Comparison of ENCODE assay signal across 20 mouse cellular contexts in the genomic region with DNA sequence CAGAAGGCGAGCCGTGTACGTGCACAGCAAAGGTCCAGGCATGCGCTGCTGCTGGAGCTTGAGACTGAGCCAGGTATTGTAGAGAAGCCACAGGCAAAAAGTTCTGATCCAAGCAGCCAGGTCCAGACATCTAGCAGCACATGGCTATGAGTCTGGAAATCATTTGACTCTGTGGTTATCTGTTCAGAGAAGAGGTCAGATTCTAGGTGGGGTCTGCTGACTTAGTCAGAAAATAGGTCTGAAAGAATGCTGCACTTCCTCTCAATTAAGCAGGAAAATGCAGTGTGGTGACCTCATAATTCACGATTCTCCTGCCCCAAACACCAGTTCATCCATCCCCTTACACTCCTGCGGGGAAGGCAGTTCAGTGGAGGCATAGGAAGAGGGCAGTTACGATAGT. TPM values are rescaled to one million over a fixed set of nuclear protein-coding genes. Genes with fewer than 3 reads are reported as not detected.
DNase-seq lines count a peak whose midpoint lies in the region; ATAC-seq and TF ChIP-seq lines count a peak whose summit lies in the region.
"Had no signal": no experiment of that assay in that cellular context is flagged by ENCODE, and none has a peak within 500 bp of the region (broad histone marks: within the 10 kb centered on the region; RNA-seq: fewer than 3 reads in every experiment).

No protein-coding gene starts in this region.

- peaks cover 10% of the 10 kb centered on the region; the same call in 1 of the 2 replicates for H3K4me1 ChIP-seq in limb, embryonic 12.5 days (replicated peaks)
- H3K4me1 ChIP-seq in limb, embryonic 10.5 days = peaks cover 16% of the 10 kb centered on the region
- H3K4me1 ChIP-seq in embryonic fibroblast, embryonic 13.5 days (ENCODE audit: control insufficient read depth, insufficient read depth, low read length) = peaks cover 30% of the 10 kb centered on the region

- DNase-seq in gastrocnemius, adult 2 months = no peak
- no peak for DNase-seq in gastrocnemius, postnatal 36 days
- no peak for DNase-seq in limb, embryonic 10.5 days (ENCODE audit: low spot score)
- DNase-seq in urinary bladder, postnatal 36 days (ENCODE audit: low spot score in 2 of 2) = no peak
- no peak for DNase-seq in layer of hippocampus, postnatal 25 days (ENCODE audit: extremely low spot score in 1 of 2, low spot score in 1 of 2)
- DNase-seq: adrenal gland, adult 8-10 months; cerebellum, adult 11-12 months; cerebellum, postnatal 10 days; heart, postnatal 4 days; kidney, postnatal 10 days; lung, adult 18-20 months; lung, postnatal 10 days had no signal

- no peak overlapping the region for H3K9ac ChIP-seq in limb, embryonic 12.5 days (replicated peaks)
- H3K9ac ChIP-seq: embryonic facial prominence, embryonic 13.5 days; heart, embryonic 15.5 days; hindbrain, embryonic 14.5 days had no signal

- no peak overlapping the region for H3K27ac ChIP-seq in gastrocnemius, adult 2 months
- H3K27ac ChIP-seq in limb, embryonic 12.5 days = peak overlapping the region; percentile 50; the same call in 1 of the 2 replicates
- H3K27ac ChIP-seq in limb, embryonic 10.5 days = no peak overlapping the region
- H3K27ac ChIP-seq in embryonic fibroblast, embryonic 13.5 days (ENCODE audit: insufficient read depth, low read length) = peak overlapping the region; percentile 79
- H3K27ac ChIP-seq: embryonic facial prominence, embryonic 13.5 days; heart, embryonic 15.5 days; hindbrain, embryonic 14.5 days had no signal

- peak overlapping the region; percentile 33; the same call in 1 of the 2 replicates for H3K4me3 ChIP-seq in gastrocnemius, adult 2 months
- no peak overlapping the region for H3K4me3 ChIP-seq in limb, embryonic 12.5 days (replicated peaks)
- H3K4me3 ChIP-seq in limb, embryonic 10.5 days = no peak overlapping the region
- H3K4me3 ChIP-seq in embryonic fibroblast, embryonic 13.5 days (ENCODE audit: insufficient read depth, low read length) = no peak overlapping the region
- H3K4me3 ChIP-seq in myocyte = peak overlapping the region; percentile 5
- H3K4me3 ChIP-seq: embryonic facial prominence, embryonic 13.5 days; heart, embryonic 15.5 days had no signal

- H3K36me3 ChIP-seq in limb, embryonic 12.5 days = no peaks in the 10 kb centered on the region
- H3K36me3 ChIP-seq in limb, embryonic 10.5 days = no peaks in the 10 kb centered on the region
- no peaks in the 10 kb centered on the region for H3K36me3 ChIP-seq in myocyte (ENCODE audit: control insufficient read depth, insufficient read depth)
- H3K36me3 ChIP-seq: embryonic facial prominence, embryonic 13.5 days; G1E; heart, embryonic 15.5 days had no signal

- no peaks in the 10 kb centered on the region for H3K9me3 ChIP-seq in limb, embryonic 12.5 days
- no peaks in the 10 kb centered on the region for H3K9me3 ChIP-seq in limb, embryonic 10.5 days (replicated peaks)
- H3K9me3 ChIP-seq: embryonic facial prominence, embryonic 13.5 days; G1E; heart, embryonic 15.5 days had no signal

- H3ac ChIP-seq in myocyte (ENCODE audit: control insufficient read depth, insufficient read length) = no peak overlapping the region

- no peaks in the 10 kb centered on the region for H3K79me2 ChIP-seq in myocyte (ENCODE audit: control insufficient read depth, insufficient read depth)

- no peak for TF ChIP-seq CTCF in gastrocnemius, adult 2 months (IDR thresholded peaks at IDR 0.05)
- TF ChIP-seq CTCF in embryonic fibroblast, embryonic 13.5 days (IDR thresholded peaks at IDR 0.05; ENCODE audit: borderline replicate concordance, insufficient read depth, low read length) = no peak

- 59% methylated on average over 7 of the region's 7 CpGs for WGBS in limb, embryonic 12.5 days
- WGBS in limb, embryonic 10.5 days = 76% methylated on average over 7 of the region's 7 CpGs

- TF ChIP-seq POLR2A in embryonic fibroblast, embryonic 13.5 days (IDR thresholded peaks at IDR 0.05; ENCODE audit: low read depth, low read length) = no peak
- no peak for TF ChIP-seq POLR2A in myocyte (IDR thresholded peaks at IDR 0.05; ENCODE audit: insufficient read length, low read depth)

- ATAC-seq in limb, embryonic 12.5 days (ENCODE audit: insufficient number of reproducible peaks, insufficient read depth, low FRiP score, low TSS enrichment, low read depth) = no peak

- intact Hi-C loops in gastrocnemius, adult 2 months (cut with DNase I) = no loop called here
- intact Hi-C loops in gastrocnemius, postnatal 36 days (cut with DNase I) = no loop called here

- H3K27me3 ChIP-seq in limb, embryonic 12.5 days = no peaks in the 10 kb centered on the region
- H3K27me3 ChIP-seq in limb, embryonic 10.5 days (ENCODE audit: low read depth, poor library complexity, severe bottlenecking) = no peaks in the 10 kb centered on the region
- no peaks in the 10 kb centered on the region for H3K27me3 ChIP-seq in myocyte (ENCODE audit: control insufficient read depth, insufficient read depth, insufficient read length)
- H3K27me3 ChIP-seq: embryonic facial prominence, embryonic 13.5 days; heart, embryonic 15.5 days had no signal

- H3K4me2 ChIP-seq in limb, embryonic 12.5 days = no peak overlapping the region
- peak overlapping the region; percentile 91 for H3K4me2 ChIP-seq in myocyte (ENCODE audit: low read depth)
- H3K4me2 ChIP-seq: embryonic facial prominence, embryonic 13.5 days; heart, embryonic 15.5 days; hindbrain, embryonic 14.5 days; midbrain, embryonic 11.5 days had no signal

TF ChIP-seq in myocyte, 11 proteins besides CTCF, POLR2A, EP300 and RAD21:
- TF ChIP-seq E2F4 (IDR thresholded peaks at IDR 0.05; ENCODE audit: insufficient read depth) = no peak
- no peak for TF ChIP-seq MYOG (IDR thresholded peaks at IDR 0.05; ENCODE audit: control insufficient read depth in 1 of 3, insufficient read depth in 1 of 3, insufficient read length in 2 of 3, low read depth in 2 of 3)
- no peak for TF ChIP-seq SRF (IDR thresholded peaks at IDR 0.05; ENCODE audit: control insufficient read depth, insufficient read length, low read depth)
- no peak for TF ChIP-seq REST (IDR thresholded peaks at IDR 0.05; ENCODE audit: insufficient read depth, insufficient read length)
- TF ChIP-seq TCF3 (IDR thresholded peaks at IDR 0.05; ENCODE audit: insufficient read length, low read depth) = no peak
- TF ChIP-seq POLR2AphosphoS2 (IDR thresholded peaks at IDR 0.05; ENCODE audit: insufficient read length, low read depth) = no peak
- no peak for TF ChIP-seq TCF12 (IDR thresholded peaks at IDR 0.05; ENCODE audit: insufficient read depth, poor library complexity, severe bottlenecking)
- no peak for TF ChIP-seq MYOD1 (IDR thresholded peaks at IDR 0.05; ENCODE audit: control insufficient read depth in 1 of 3, insufficient read length in 2 of 3, low read depth in 2 of 3)
- TF ChIP-seq MAX (IDR thresholded peaks at IDR 0.05; ENCODE audit: low read depth) = no peak
- TF ChIP-seq USF1 (IDR thresholded peaks at IDR 0.05; ENCODE audit: low read depth) = no peak
- no peak for TF ChIP-seq CEBPB (IDR thresholded peaks at IDR 0.05; ENCODE audit: insufficient read depth, poor library complexity, severe bottlenecking)

RNA-seq across cellular contexts. Expression of gene Fbxo28, which starts 26.9 kb away (rescaled TPM):
- 10 to 100 TPM; 21.5 to 23.1 TPM for total RNA-seq in gastrocnemius, adult 2 months (2021)
- 10 to 100 TPM; 17.3 to 17.5 TPM for total RNA-seq in gastrocnemius, postnatal 36 days (2021)
- polyA plus RNA-seq in limb, embryonic 12.5 days (2016; fragmentation: Nextera tagmentation; extraction: Ambion mirVana) = 26.9 and 28.1 TPM in 2 replicates
- 20.3 and 20.9 TPM in 2 replicates for polyA plus RNA-seq in limb, embryonic 10.5 days (2016; fragmentation: Nextera tagmentation; extraction: Ambion mirVana)
- polyA plus RNA-seq in embryonic fibroblast, embryonic 13.5 days (2011; ENCODE audit: insufficient read length, low read depth, missing spikeins) = 25.7 and 34.1 TPM in 2 replicates
- polyA plus RNA-seq in myocyte (2012; fragmentation: generic; extraction: Trizol) = 16.9 TPM
- 10 to 100 TPM; 42.5 to 50.4 TPM for total RNA-seq in layer of hippocampus, postnatal 25 days (2021)

RNA-seq across cellular contexts. Expression of gene Trp53bp2, which starts 40.7 kb away (rescaled TPM):
- total RNA-seq in gastrocnemius, adult 2 months (2021) = 1 to 10 TPM; 9.0 to 9.5 TPM
- total RNA-seq in gastrocnemius, postnatal 36 days (2021) = 10 to 100 TPM in 1 of 2 experiments, 1 to 10 TPM in 1; 7.5 to 10.5 TPM
- polyA plus RNA-seq in limb, embryonic 12.5 days (2016; fragmentation: Nextera tagmentation; extraction: Ambion mirVana) = 29.7 and 34.7 TPM in 2 replicates
- polyA plus RNA-seq in limb, embryonic 10.5 days (2016; fragmentation: Nextera tagmentation; extraction: Ambion mirVana) = 34.3 and 37.1 TPM in 2 replicates
- 16.7 and 17.4 TPM in 2 replicates for polyA plus RNA-seq in embryonic fibroblast, embryonic 13.5 days (2011; ENCODE audit: insufficient read length, low read depth, missing spikeins)
- polyA plus RNA-seq in myocyte (2012; fragmentation: generic; extraction: Trizol) = 6.4 TPM
- total RNA-seq in layer of hippocampus, postnatal 25 days (2021) = 10 to 100 TPM; 26.0 to 29.3 TPM

Comparison
In these comparisons a context has a peak if more than half of its experiments do, and no peak if none do; other contexts are left out.
1. H3K27ac ChIP-seq: peak in limb, embryonic 12.5 days (single experiment) and embryonic fibroblast, embryonic 13.5 days (single experiment); none in gastrocnemius, adult 2 months (single experiment) and limb, embryonic 10.5 days (single experiment).
2. H3K4me3 ChIP-seq: peak in gastrocnemius, adult 2 months (single experiment) and myocyte (single experiment); none in limb, embryonic 12.5 days (single experiment), limb, embryonic 10.5 days (single experiment) and embryonic fibroblast, embryonic 13.5 days (single experiment).